Mouse (Mus musculus): Measurements from ENCODE around the gene Celf1. TPM values are rescaled to one million over a fixed set of nuclear protein-coding genes. Genes with fewer than 3 reads are reported as not detected.

Gene Celf1
- polyA plus RNA-seq, 1 experiment from 2014 or later, result 78.7 TPM

- Histone ChIP-seq H3K27me3 (ENCODE audit: control insufficient read depth, insufficient read depth, low read length) (no peaks in the 10 kb centered on the region), H3K27ac (ENCODE audit: low read depth, low read length) (no peak overlapping the region), H3K9ac (ENCODE audit: low read depth, low read length) (no peak overlapping the region), H3K4me1 (ENCODE audit: control insufficient read depth, insufficient read depth, low read length) (no peaks in the 10 kb centered on the region), H3K36me3 (ENCODE audit: control insufficient read depth, insufficient read depth, low read length) (no peaks in the 10 kb centered on the region), H3K4me3 (ENCODE audit: low read depth, low read length) (no peak overlapping the region), H3K4me2 (no peak overlapping the region), H3K9me3 (replicated peaks; ENCODE audit: control insufficient read depth, low read length) (no peaks in the 10 kb centered on the region)
- no peak for ATAC-seq (replicated peaks; ENCODE audit: insufficient number of reproducible peaks, low FRiP score, low TSS enrichment)
- WGBS (ENCODE audit: insufficient replicate concordance), result 82% methylated on average over 13 of the region's 13 CpGs
Measured at GRCm38 (mm10) chr2:90928566-90928965, 11.6 kb upstream of the Celf1 start.

- no peak for ATAC-seq (replicated peaks; ENCODE audit: insufficient number of reproducible peaks, low FRiP score, low TSS enrichment)
- Histone ChIP-seq H3K9me3 (replicated peaks; ENCODE audit: control insufficient read depth, low read length) (no peaks in the 10 kb centered on the region), H3K4me1 (ENCODE audit: control insufficient read depth, insufficient read depth, low read length) (no peaks in the 10 kb centered on the region), H3K9ac (ENCODE audit: low read depth, low read length) (no peak overlapping the region), H3K36me3 (ENCODE audit: control insufficient read depth, insufficient read depth, low read length) (no peaks in the 10 kb centered on the region), H3K4me2 (no peak overlapping the region), H3K27ac (ENCODE audit: low read depth, low read length) (no peak overlapping the region), H3K4me3 (ENCODE audit: low read depth, low read length) (no peak overlapping the region), H3K27me3 (ENCODE audit: control insufficient read depth, insufficient read depth, low read length) (no peaks in the 10 kb centered on the region)
- 67% methylated on average over 8 of the region's 8 CpGs for WGBS (ENCODE audit: insufficient replicate concordance)
Measured at GRCm38 (mm10) chr2:90931829-90932228, 8.4 kb upstream of the Celf1 start.

GRCm38 (mm10) chr2:90932273-90932672, 7.9 kb upstream of the Celf1 start:
- H3K4me1 ChIP-seq (ENCODE audit: control insufficient read depth, insufficient read depth, low read length), result no peaks in the 10 kb centered on the region
- no peaks in the 10 kb centered on the region for H3K36me3 ChIP-seq (ENCODE audit: control insufficient read depth, insufficient read depth, low read length)
- no peaks in the 10 kb centered on the region for H3K9me3 ChIP-seq (replicated peaks; ENCODE audit: control insufficient read depth, low read length)
- no peak overlapping the region for H3K4me3 ChIP-seq (ENCODE audit: low read depth, low read length)
- no peak for ATAC-seq (replicated peaks; ENCODE audit: insufficient number of reproducible peaks, low FRiP score, low TSS enrichment)
- H3K27ac ChIP-seq (ENCODE audit: low read depth, low read length), result no peak overlapping the region
- WGBS (ENCODE audit: insufficient replicate concordance), result 66% methylated on average over 2 of the region's 2 CpGs
- no peak overlapping the region for H3K9ac ChIP-seq (ENCODE audit: low read depth, low read length)
- H3K4me2 ChIP-seq, result no peak overlapping the region
- no peaks in the 10 kb centered on the region for H3K27me3 ChIP-seq (ENCODE audit: control insufficient read depth, insufficient read depth, low read length)

GRCm38 (mm10) chr2:90938362-90938761, 1.8 kb upstream of the Celf1 start:
- no peak overlapping the region for H3K4me3 ChIP-seq (ENCODE audit: low read depth, low read length)
- no peaks in the 10 kb centered on the region for H3K36me3 ChIP-seq (ENCODE audit: control insufficient read depth, insufficient read depth, low read length)
- peaks cover 13% of the 10 kb centered on the region for H3K4me1 ChIP-seq (ENCODE audit: control insufficient read depth, insufficient read depth, low read length)
- no peak for ATAC-seq (replicated peaks; ENCODE audit: insufficient number of reproducible peaks, low FRiP score, low TSS enrichment)
- no peak overlapping the region for H3K9ac ChIP-seq (ENCODE audit: low read depth, low read length)
- no peak overlapping the region for H3K4me2 ChIP-seq
- H3K9me3 ChIP-seq (replicated peaks; ENCODE audit: control insufficient read depth, low read length), result no peaks in the 10 kb centered on the region
- 67% methylated on average over 3 of the region's 3 CpGs for WGBS (ENCODE audit: insufficient replicate concordance)
- H3K27me3 ChIP-seq (ENCODE audit: control insufficient read depth, insufficient read depth, low read length), result no peaks in the 10 kb centered on the region
- no peak overlapping the region for H3K27ac ChIP-seq (ENCODE audit: low read depth, low read length)

- Histone ChIP-seq H3K27me3 (ENCODE audit: control insufficient read depth, insufficient read depth, low read length) (no peaks in the 10 kb centered on the region), H3K9me3 (replicated peaks; ENCODE audit: control insufficient read depth, low read length) (no peaks in the 10 kb centered on the region), H3K4me1 (ENCODE audit: control insufficient read depth, insufficient read depth, low read length) (peaks cover 13% of the 10 kb centered on the region), H3K9ac (ENCODE audit: low read depth, low read length) (peak overlapping the region; percentile 94), H3K4me3 (ENCODE audit: low read depth, low read length) (peak overlapping the region; percentile 91), H3K36me3 (ENCODE audit: control insufficient read depth, insufficient read depth, low read length) (no peaks in the 10 kb centered on the region), H3K27ac (ENCODE audit: low read depth, low read length) (peak overlapping the region; percentile 95; the same call in 1 of the 2 replicates), H3K4me2 (peak overlapping the region; percentile 82)
- ATAC-seq (replicated peaks; ENCODE audit: insufficient number of reproducible peaks, low FRiP score, low TSS enrichment), result no peak
- 47% methylated on average over 8 of the region's 8 CpGs for WGBS (ENCODE audit: insufficient replicate concordance)
Measured at GRCm38 (mm10) chr2:90939750-90940149, 432 bp upstream of the Celf1 start.

- no peak overlapping the region for H3K9ac ChIP-seq (ENCODE audit: low read depth, low read length)
- H3K4me3 ChIP-seq (ENCODE audit: low read depth, low read length), result peak overlapping the region; percentile 91
- no peaks in the 10 kb centered on the region for H3K27me3 ChIP-seq (ENCODE audit: control insufficient read depth, insufficient read depth, low read length)
- H3K36me3 ChIP-seq (ENCODE audit: control insufficient read depth, insufficient read depth, low read length), result no peaks in the 10 kb centered on the region
- H3K27ac ChIP-seq (ENCODE audit: low read depth, low read length), result no peak overlapping the region
- peaks cover 13% of the 10 kb centered on the region for H3K4me1 ChIP-seq (ENCODE audit: control insufficient read depth, insufficient read depth, low read length)
- 67% methylated on average over 2 of the region's 2 CpGs for WGBS (ENCODE audit: insufficient replicate concordance)
- H3K4me2 ChIP-seq, result peak overlapping the region; percentile 82
- ATAC-seq (replicated peaks; ENCODE audit: insufficient number of reproducible peaks, low FRiP score, low TSS enrichment), result no peak
- H3K9me3 ChIP-seq (replicated peaks; ENCODE audit: control insufficient read depth, low read length), result no peaks in the 10 kb centered on the region
Measured at GRCm38 (mm10) chr2:90941744-90942143, 1.6 kb downstream of the Celf1 start.

- Histone ChIP-seq H3K4me2 (no peak overlapping the region), H3K9ac (ENCODE audit: low read depth, low read length) (no peak overlapping the region), H3K27me3 (ENCODE audit: control insufficient read depth, insufficient read depth, low read length) (no peaks in the 10 kb centered on the region), H3K9me3 (replicated peaks; ENCODE audit: control insufficient read depth, low read length) (no peaks in the 10 kb centered on the region), H3K36me3 (ENCODE audit: control insufficient read depth, insufficient read depth, low read length) (no peaks in the 10 kb centered on the region), H3K4me3 (ENCODE audit: low read depth, low read length) (no peak overlapping the region), H3K4me1 (ENCODE audit: control insufficient read depth, insufficient read depth, low read length) (peaks cover 7% of the 10 kb centered on the region; the same call in 1 of the 2 replicates), H3K27ac (ENCODE audit: low read depth, low read length) (no peak overlapping the region)
- no peak for ATAC-seq (replicated peaks; ENCODE audit: insufficient number of reproducible peaks, low FRiP score, low TSS enrichment)
- 86% methylated on average over 5 of the region's 5 CpGs for WGBS (ENCODE audit: insufficient replicate concordance)
Measured at GRCm38 (mm10) chr2:90950149-90950548, 10.0 kb downstream of the Celf1 start.

GRCm38 (mm10) chr2:90950582-90951194, 10.5 kb downstream of the Celf1 start:
- Histone ChIP-seq H3K36me3 (ENCODE audit: control insufficient read depth, insufficient read depth, low read length) (no peaks in the 10 kb centered on the region), H3K27ac (ENCODE audit: low read depth, low read length) (no peak overlapping the region), H3K9me3 (replicated peaks; ENCODE audit: control insufficient read depth, low read length) (no peaks in the 10 kb centered on the region), H3K9ac (ENCODE audit: low read depth, low read length) (no peak overlapping the region), H3K4me1 (ENCODE audit: control insufficient read depth, insufficient read depth, low read length) (peaks cover 7% of the 10 kb centered on the region; the same call in 1 of the 2 replicates), H3K27me3 (ENCODE audit: control insufficient read depth, insufficient read depth, low read length) (no peaks in the 10 kb centered on the region), H3K4me2 (no peak overlapping the region), H3K4me3 (ENCODE audit: low read depth, low read length) (no peak overlapping the region)
- ATAC-seq (replicated peaks; ENCODE audit: insufficient number of reproducible peaks, low FRiP score, low TSS enrichment), result peak; percentile 26; the same call in 1 of the 2 replicates

- Histone ChIP-seq H3K27me3 (ENCODE audit: control insufficient read depth, insufficient read depth, low read length) (no peaks in the 10 kb centered on the region), H3K9me3 (replicated peaks; ENCODE audit: control insufficient read depth, low read length) (no peaks in the 10 kb centered on the region), H3K4me1 (ENCODE audit: control insufficient read depth, insufficient read depth, low read length) (peaks cover 10% of the 10 kb centered on the region; the same call in 1 of the 2 replicates), H3K36me3 (ENCODE audit: control insufficient read depth, insufficient read depth, low read length) (no peaks in the 10 kb centered on the region), H3K27ac (ENCODE audit: low read depth, low read length) (no peak overlapping the region), H3K4me2 (no peak overlapping the region), H3K9ac (ENCODE audit: low read depth, low read length) (no peak overlapping the region), H3K4me3 (ENCODE audit: low read depth, low read length) (no peak overlapping the region)
- ATAC-seq (replicated peaks; ENCODE audit: insufficient number of reproducible peaks, low FRiP score, low TSS enrichment), result no peak
- WGBS (ENCODE audit: insufficient replicate concordance), result 76% methylated on average over 3 of the region's 3 CpGs
Measured at GRCm38 (mm10) chr2:90953461-90953860, 13.3 kb downstream of the Celf1 start.
